14 mouse cellular contexts compared by ENCODE assay signal in the genomic region with DNA sequence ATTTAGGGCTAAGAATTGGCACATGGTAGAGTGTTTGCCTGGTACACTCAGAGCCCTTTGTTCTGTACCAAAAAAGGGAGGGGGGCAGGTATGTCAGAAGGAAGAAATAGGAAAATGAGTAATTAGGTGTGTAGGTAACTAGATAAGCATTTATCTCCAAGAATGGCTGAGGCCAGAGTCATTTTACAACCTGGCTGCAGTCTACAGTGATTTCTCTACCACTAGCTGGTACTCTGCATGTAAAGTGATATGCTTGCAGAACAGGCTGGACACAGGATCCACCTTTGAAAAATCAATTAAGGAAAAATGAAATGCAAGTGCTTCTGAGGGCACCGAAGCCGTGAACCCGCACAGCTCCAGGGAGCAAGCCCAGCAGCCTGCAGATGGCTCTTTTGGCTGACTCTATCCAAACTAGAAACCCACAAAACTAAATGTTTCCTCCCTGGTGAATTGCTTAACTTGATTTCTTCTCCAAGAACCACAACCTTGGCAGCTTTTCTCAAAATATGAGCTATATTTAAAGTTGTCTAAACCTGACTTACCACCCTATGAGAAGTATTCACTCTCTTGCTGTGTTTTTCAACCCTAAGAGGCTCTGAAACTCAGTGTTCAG. TPM values are rescaled to one million over a fixed set of nuclear protein-coding genes. Genes with fewer than 3 reads are reported as not detected.
DNase-seq lines count a peak whose midpoint lies in the region; ATAC-seq lines count a peak whose summit lies in the region.
"Had no signal": no experiment of that assay in that cellular context is flagged by ENCODE, and none has a peak within 500 bp of the region (broad histone marks: within the 10 kb centered on the region; RNA-seq: fewer than 3 reads in every experiment).

No protein-coding gene starts in this region.

- no peaks in the 10 kb centered on the region for H3K36me3 ChIP-seq in heart, embryonic 11.5 days (ENCODE audit: control insufficient read depth, insufficient read depth, low read length)
- peaks cover 4% of the 10 kb centered on the region for H3K36me3 ChIP-seq in liver, embryonic 16.5 days (ENCODE audit: control insufficient read depth, insufficient read depth)
- no peaks in the 10 kb centered on the region for H3K36me3 ChIP-seq in hindbrain, embryonic 13.5 days

- no peak overlapping the region for H3K4me2 ChIP-seq in heart, embryonic 11.5 days
- H3K4me2 ChIP-seq in liver, embryonic 16.5 days (ENCODE audit: low read depth, low read length): no peak overlapping the region
- H3K4me2 ChIP-seq in hindbrain, embryonic 13.5 days: no peak overlapping the region
- H3K4me2 ChIP-seq: lung, embryonic 15.5 days had no signal

- H3K9ac ChIP-seq in heart, embryonic 11.5 days (ENCODE audit: low read depth, low read length): 0 out of 2 replicates have a peak overlapping the region, but pooled peaks have one; percentile 24
- no peak overlapping the region for H3K9ac ChIP-seq in liver, embryonic 16.5 days (ENCODE audit: low read depth, low read length)
- H3K9ac ChIP-seq in hindbrain, embryonic 13.5 days: no peak overlapping the region
- H3K9ac ChIP-seq: lung, embryonic 15.5 days had no signal

- H3K9me3 ChIP-seq in heart, embryonic 11.5 days (replicated peaks; ENCODE audit: control insufficient read depth, low read length): no peaks in the 10 kb centered on the region
- H3K9me3 ChIP-seq in liver, embryonic 16.5 days (replicated peaks; ENCODE audit: control insufficient read depth, low read length): no peaks in the 10 kb centered on the region
- H3K9me3 ChIP-seq in hindbrain, embryonic 13.5 days: no peaks in the 10 kb centered on the region
- H3K9me3 ChIP-seq: lung, embryonic 15.5 days had no signal

- intact Hi-C loops in heart, postnatal 25 days (cut with DNase I): no loop called here

- no peaks in the 10 kb centered on the region for H3K27me3 ChIP-seq in heart, embryonic 11.5 days (ENCODE audit: control insufficient read depth, insufficient read depth, low read length)
- H3K27me3 ChIP-seq in liver, embryonic 16.5 days (ENCODE audit: control insufficient read depth, insufficient read depth, low read depth, low read length): no peaks in the 10 kb centered on the region
- H3K27me3 ChIP-seq in hindbrain, embryonic 13.5 days: 0 out of 2 replicates have a peak, but pooled peaks cover 3% of the 10 kb centered on the region
- H3K27me3 ChIP-seq: lung, embryonic 15.5 days had no signal

- DNase-seq in heart, postnatal 25 days (ENCODE audit: low spot score): no peak
- peak; percentile 86 for DNase-seq in 3T3-L1 (ENCODE audit: low read depth, low spot score)
- DNase-seq: heart, postnatal 36 days; kidney, postnatal 10 days; spleen, adult 18-20 months; thymus, adult 18-20 months had no signal

- no peak overlapping the region for H3K4me3 ChIP-seq in heart, embryonic 11.5 days (ENCODE audit: low read depth, low read length)
- no peak overlapping the region for H3K4me3 ChIP-seq in liver, embryonic 16.5 days (ENCODE audit: low read depth, low read length)
- H3K4me3 ChIP-seq in hindbrain, embryonic 13.5 days: no peak overlapping the region
- H3K4me3 ChIP-seq: lung, embryonic 15.5 days had no signal

- H3K4me1 ChIP-seq in heart, embryonic 11.5 days (ENCODE audit: control insufficient read depth, insufficient read depth, low read length): peaks cover 5% of the 10 kb centered on the region
- peaks cover 36% of the 10 kb centered on the region for H3K4me1 ChIP-seq in liver, embryonic 16.5 days (ENCODE audit: control insufficient read depth, low read depth, low read length)
- peaks cover 15% of the 10 kb centered on the region for H3K4me1 ChIP-seq in hindbrain, embryonic 13.5 days (replicated peaks)

- ATAC-seq in heart, embryonic 11.5 days (replicated peaks; ENCODE audit: insufficient number of reproducible peaks, low FRiP score, low TSS enrichment): no peak
- peak; percentile 56 for ATAC-seq in common myeloid progenitor, adult 5-6 weeks (replicated peaks; ENCODE audit: low read depth, poor library complexity, severe bottlenecking)
- no peak for ATAC-seq in liver, embryonic 16.5 days (ENCODE audit: low read depth)
- ATAC-seq in megakaryocyte-erythroid progenitor cell, adult 5-6 weeks (replicated peaks; ENCODE audit: low FRiP score, low TSS enrichment, poor library complexity, severe bottlenecking): no peak
- ATAC-seq in erythroid progenitor cell, adult 5-6 weeks (replicated peaks; ENCODE audit: low FRiP score, poor library complexity, severe bottlenecking): no peak
- no peak for ATAC-seq in hindbrain, embryonic 13.5 days (ENCODE audit: low FRiP score)
- ATAC-seq: forebrain, embryonic 16.5 days had no signal

- H3K27ac ChIP-seq in heart, embryonic 11.5 days (ENCODE audit: low read depth, low read length): no peak overlapping the region
- peak overlapping the region; percentile 69 for H3K27ac ChIP-seq in liver, embryonic 16.5 days (ENCODE audit: low read length)
- H3K27ac ChIP-seq in hindbrain, embryonic 13.5 days: no peak overlapping the region
- H3K27ac ChIP-seq: lung, embryonic 15.5 days had no signal

- 84% methylated on average over 3 of the region's 3 CpGs for WGBS in heart, embryonic 11.5 days (ENCODE audit: insufficient replicate concordance)
- WGBS in liver, embryonic 16.5 days (ENCODE audit: insufficient replicate concordance): 59% methylated on average over 3 of the region's 3 CpGs
- 83% methylated on average over 3 of the region's 3 CpGs for WGBS in hindbrain, embryonic 13.5 days

RNA-seq across cellular contexts. Expression of gene Arhgap19, which starts 5.6 kb away (rescaled TPM):
- polyA plus RNA-seq in heart, embryonic 11.5 days (2014; fragmentation: Nextera tagmentation; extraction: Ambion mirVana): 20.8 and 22.8 TPM in 2 replicates
- 1 to 10 TPM; 1.6 to 1.8 TPM for total RNA-seq in heart, postnatal 25 days (2021)
- 33.2 and 36.2 TPM in 2 replicates for total RNA-seq in common myeloid progenitor, adult 5-6 weeks (2017)
- 25.6 and 27.5 TPM in 2 replicates for polyA plus RNA-seq in liver, embryonic 16.5 days (2015; fragmentation: Nextera tagmentation; extraction: Ambion mirVana)
- 41.0 and 44.7 TPM in 2 replicates for total RNA-seq in megakaryocyte-erythroid progenitor cell, adult 5-6 weeks (2014; fragmentation: Nextera tagmentation)
- 34.1 and 40.5 TPM in 2 replicates for total RNA-seq in megakaryocyte-erythroid progenitor cell, adult 5-6 weeks (2017)
- 83.4 and 100 TPM in 2 replicates for total RNA-seq in erythroid progenitor cell, adult 5-6 weeks (2015; ENCODE audit: low replicate concordance)
- 98.9 and 131 TPM in 2 replicates for total RNA-seq in erythroid progenitor cell, adult 5-6 weeks (2017; ENCODE audit: low replicate concordance)
- 6.3 and 7.6 TPM in 2 replicates for polyA plus RNA-seq in hindbrain, embryonic 13.5 days (2015; fragmentation: Nextera tagmentation; extraction: Ambion mirVana)

RNA-seq across cellular contexts. Expression of gene Frat1, which starts 33.5 kb away (rescaled TPM):
- polyA plus RNA-seq in heart, embryonic 11.5 days (2014; fragmentation: Nextera tagmentation; extraction: Ambion mirVana): 3.5 and 3.6 TPM in 2 replicates
- total RNA-seq in heart, postnatal 25 days (2021): 1 to 10 TPM; 3.7 to 4.9 TPM
- 9.9 and 14.7 TPM in 2 replicates for total RNA-seq in common myeloid progenitor, adult 5-6 weeks (2017)
- polyA plus RNA-seq in liver, embryonic 16.5 days (2015; fragmentation: Nextera tagmentation; extraction: Ambion mirVana): 8.3 and 8.5 TPM in 2 replicates
- total RNA-seq in megakaryocyte-erythroid progenitor cell, adult 5-6 weeks (2014; fragmentation: Nextera tagmentation): 18.1 and 25.6 TPM in 2 replicates
- 17.7 and 32.4 TPM in 2 replicates for total RNA-seq in megakaryocyte-erythroid progenitor cell, adult 5-6 weeks (2017)
- total RNA-seq in erythroid progenitor cell, adult 5-6 weeks (2015; ENCODE audit: low replicate concordance): 3.2 and 3.8 TPM in 2 replicates
- 0.26 and 2.6 TPM in 2 replicates for total RNA-seq in erythroid progenitor cell, adult 5-6 weeks (2017; ENCODE audit: low replicate concordance)
- 25.6 and 27.8 TPM in 2 replicates for polyA plus RNA-seq in hindbrain, embryonic 13.5 days (2015; fragmentation: Nextera tagmentation; extraction: Ambion mirVana)

RNA-seq across cellular contexts. Expression of gene Frat2, which starts 51.7 kb away (rescaled TPM):
- 1.1 and 2.2 TPM in 2 replicates for polyA plus RNA-seq in heart, embryonic 11.5 days (2014; fragmentation: Nextera tagmentation; extraction: Ambion mirVana)
- total RNA-seq in heart, postnatal 25 days (2021): 1 to 10 TPM; 5.6 to 5.8 TPM
- total RNA-seq in common myeloid progenitor, adult 5-6 weeks (2017): 26.8 and 27.4 TPM in 2 replicates
- polyA plus RNA-seq in liver, embryonic 16.5 days (2015; fragmentation: Nextera tagmentation; extraction: Ambion mirVana): 2.5 and 2.7 TPM in 2 replicates
- total RNA-seq in megakaryocyte-erythroid progenitor cell, adult 5-6 weeks (2014; fragmentation: Nextera tagmentation): 30.5 and 32.9 TPM in 2 replicates
- 55.8 and 63.7 TPM in 2 replicates for total RNA-seq in megakaryocyte-erythroid progenitor cell, adult 5-6 weeks (2017)
- 5.4 TPM in 2 replicates for total RNA-seq in erythroid progenitor cell, adult 5-6 weeks (2015; ENCODE audit: low replicate concordance)
- 2.6 and 3.9 TPM in 2 replicates for total RNA-seq in erythroid progenitor cell, adult 5-6 weeks (2017; ENCODE audit: low replicate concordance)
- polyA plus RNA-seq in hindbrain, embryonic 13.5 days (2015; fragmentation: Nextera tagmentation; extraction: Ambion mirVana): 8.4 and 10.4 TPM in 2 replicates

RNA-seq across cellular contexts. Expression of gene Slit1, which starts 52.8 kb away (rescaled TPM):
- polyA plus RNA-seq in heart, embryonic 11.5 days (2014; fragmentation: Nextera tagmentation; extraction: Ambion mirVana): 0.11 TPM in 2 replicates
- total RNA-seq in heart, postnatal 25 days (2021): under 1 TPM; 0.17 to 0.31 TPM
- total RNA-seq in common myeloid progenitor, adult 5-6 weeks (2017): 0.05 and 0.15 TPM in 2 replicates
- polyA plus RNA-seq in liver, embryonic 16.5 days (2015; fragmentation: Nextera tagmentation; extraction: Ambion mirVana): 0.13 and 0.26 TPM in 2 replicates
- 0.50 TPM in 1 of 2 replicates, not detected in the other for total RNA-seq in megakaryocyte-erythroid progenitor cell, adult 5-6 weeks (2014; fragmentation: Nextera tagmentation)
- total RNA-seq in megakaryocyte-erythroid progenitor cell, adult 5-6 weeks (2017): not detected in 2 replicates
- 1.1 and 1.7 TPM in 2 replicates for total RNA-seq in erythroid progenitor cell, adult 5-6 weeks (2015; ENCODE audit: low replicate concordance)
- total RNA-seq in erythroid progenitor cell, adult 5-6 weeks (2017; ENCODE audit: low replicate concordance): 1.0 and 1.6 TPM in 2 replicates
- 22.3 and 25.6 TPM in 2 replicates for polyA plus RNA-seq in hindbrain, embryonic 13.5 days (2015; fragmentation: Nextera tagmentation; extraction: Ambion mirVana)

Comparison
In these comparisons a context has a peak if more than half of its experiments do, and no peak if none do; other contexts are left out.
1. RNA of gene Arhgap19, which starts 5.6 kb away (total RNA-seq): 83.4 to 131 TPM in erythroid progenitor cell, adult 5-6 weeks, 34.1 to 44.7 TPM in megakaryocyte-erythroid progenitor cell, adult 5-6 weeks and 33.2 to 36.2 TPM in common myeloid progenitor, adult 5-6 weeks; 1.6 to 1.8 TPM in heart, postnatal 25 days; every median in the first group is over 10 times any median in the second.